Mouse (Mus musculus): ENCODE data around the gene Mpped1. TPM values are rescaled to one million over a fixed set of nuclear protein-coding genes. Genes with fewer than 3 reads are reported as not detected.

Mpped1 gene
- total RNA-seq, 2 experiments from 2014 or later: not detected

DNA sequence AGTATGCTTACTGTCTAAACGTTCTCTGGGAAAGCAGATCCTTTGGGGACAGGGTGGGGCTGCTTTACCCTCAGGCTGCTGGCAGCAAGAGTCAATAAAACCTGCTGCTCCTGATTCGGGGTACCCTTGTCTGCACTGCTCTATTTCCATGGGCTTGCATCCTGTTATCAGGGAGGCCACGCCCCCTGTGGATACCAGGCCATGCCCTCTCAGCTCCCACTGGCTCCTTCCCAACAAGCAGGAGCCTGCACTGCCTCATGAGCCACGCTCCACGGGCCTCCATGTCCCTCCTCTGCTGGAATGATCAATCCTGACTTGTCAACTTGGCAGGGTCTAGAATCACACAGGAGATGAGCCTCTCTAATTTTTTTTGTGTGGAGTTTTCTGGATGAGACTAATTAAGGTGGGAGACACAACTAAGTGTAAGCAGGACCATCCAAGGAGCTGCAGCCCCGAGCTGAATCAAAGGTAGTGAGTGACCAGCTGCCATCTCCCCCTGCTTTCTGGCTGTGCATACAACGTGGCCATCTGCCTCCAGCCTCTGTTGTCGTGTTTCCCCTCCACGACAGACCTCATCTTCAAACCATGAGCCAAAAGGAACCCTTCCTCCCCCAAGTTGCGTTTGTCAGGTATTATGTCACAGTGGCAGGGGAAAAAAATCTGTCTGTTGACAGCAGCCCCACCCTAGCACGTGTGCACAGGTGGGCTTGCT is 98.0 kb downstream of the Mpped1 start:
- no peak for DNase-seq
- intact Hi-C loops (cut with DNase I): no loop called here

DNA sequence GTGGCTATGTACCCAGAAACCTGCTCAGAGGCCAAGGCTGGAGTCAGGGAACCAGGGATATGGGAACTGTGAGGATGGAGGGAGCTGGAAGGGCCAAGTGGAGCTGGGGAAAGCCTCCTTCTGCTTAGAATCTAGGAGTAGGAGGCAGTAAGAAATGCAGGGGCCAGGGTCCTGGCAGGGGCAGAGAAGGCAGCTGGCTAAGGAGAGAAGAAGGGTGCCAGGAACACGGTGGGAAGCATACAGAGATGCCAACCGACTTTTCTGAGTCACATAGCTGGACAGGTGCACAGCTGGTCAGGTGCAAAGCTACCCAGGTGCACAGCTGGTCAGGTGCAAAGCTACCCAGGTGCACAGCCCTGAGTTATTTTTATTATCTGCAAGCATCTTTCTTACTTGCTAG is 98.6 kb downstream of the Mpped1 start:
- DNase-seq: no peak
- intact Hi-C loops (cut with DNase I): no loop called here

DNA sequence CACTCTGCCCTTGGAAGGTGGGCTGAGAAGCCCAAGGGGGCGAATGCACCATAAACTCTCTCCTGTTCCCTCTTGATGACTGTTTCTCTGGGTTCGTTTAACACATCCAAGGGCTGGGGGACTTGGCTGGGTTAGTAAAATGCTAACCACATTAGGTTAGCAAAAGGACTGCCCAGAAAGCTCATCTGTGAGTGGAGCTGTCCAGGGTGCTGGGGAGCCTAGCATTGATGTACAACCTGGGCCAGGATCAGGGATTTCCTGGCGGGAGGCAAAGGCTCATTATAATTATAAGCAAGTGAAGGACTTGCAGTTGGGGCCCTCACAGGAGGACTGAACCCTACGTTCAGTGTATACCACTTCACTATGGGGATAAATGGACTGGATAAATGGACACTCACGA is 100.6 kb downstream of the Mpped1 start:
- intact Hi-C loops (cut with DNase I): no loop called here
- peak; percentile 6 to 10 for DNase-seq

DNA sequence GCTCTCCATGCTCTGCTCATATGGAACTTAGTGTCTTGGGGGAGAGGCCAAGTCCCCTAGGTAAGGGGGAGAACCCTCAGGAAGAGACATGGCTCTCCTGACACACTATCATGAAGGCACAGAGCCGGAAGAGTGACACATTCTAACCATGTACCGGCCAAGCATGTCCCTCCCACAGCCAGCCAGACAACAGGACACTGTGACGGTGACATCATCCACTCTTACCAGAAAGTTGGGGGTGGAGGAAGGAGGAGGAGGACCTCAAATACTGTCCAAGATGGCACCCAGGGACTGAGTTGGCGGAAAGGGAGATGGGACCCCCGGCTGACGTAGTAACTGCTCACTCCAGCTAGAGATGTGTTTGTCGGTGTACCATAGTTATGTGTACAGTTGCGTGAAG is 104.6 kb downstream of the Mpped1 start:
- intact Hi-C loops (cut with DNase I): no loop called here
- DNase-seq: no peak

DNA sequence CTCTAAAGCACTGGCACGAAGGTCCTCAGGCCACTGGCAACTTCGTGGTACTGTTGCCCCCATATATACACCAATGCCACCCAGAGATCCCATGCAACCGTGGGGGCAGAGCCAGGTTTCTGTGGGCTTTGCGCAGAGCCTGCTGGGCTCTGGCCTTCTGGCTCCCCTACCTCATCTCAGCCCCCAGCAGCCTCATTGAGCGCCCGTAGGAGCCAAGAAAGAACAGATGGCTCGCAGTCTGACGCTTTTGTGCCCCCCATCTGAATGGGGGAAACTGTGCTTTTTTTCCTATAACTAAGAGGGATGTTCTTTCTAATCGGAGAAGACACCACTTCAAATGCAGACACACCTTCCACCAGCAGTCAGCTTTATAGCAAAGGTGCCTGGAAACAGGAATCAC is 105.0 kb downstream of the Mpped1 start:
- intact Hi-C loops (cut with DNase I): no loop called here
- DNase-seq: no peak

DNA sequence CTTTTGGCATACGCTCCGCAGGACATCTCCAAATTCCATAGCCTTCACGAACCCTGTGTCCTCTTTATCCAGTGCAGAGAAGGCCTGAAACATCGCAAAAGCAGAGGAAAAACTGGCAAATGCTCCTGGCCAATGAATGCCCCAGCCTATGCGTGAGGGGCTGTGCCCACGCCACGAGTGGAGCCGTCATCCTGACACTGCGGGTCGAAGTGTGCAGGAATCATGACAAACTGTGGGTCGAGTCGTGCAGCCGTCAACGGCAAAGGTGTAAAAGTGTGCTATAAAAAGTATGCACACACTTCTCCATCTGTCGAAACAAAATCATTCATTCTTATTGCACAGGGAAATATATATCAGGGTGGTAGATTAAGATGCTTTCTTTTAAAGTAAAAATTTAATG is 113.6 kb downstream of the Mpped1 start:
- DNase-seq: no peak
- intact Hi-C loops (cut with DNase I): no loop called here

DNA sequence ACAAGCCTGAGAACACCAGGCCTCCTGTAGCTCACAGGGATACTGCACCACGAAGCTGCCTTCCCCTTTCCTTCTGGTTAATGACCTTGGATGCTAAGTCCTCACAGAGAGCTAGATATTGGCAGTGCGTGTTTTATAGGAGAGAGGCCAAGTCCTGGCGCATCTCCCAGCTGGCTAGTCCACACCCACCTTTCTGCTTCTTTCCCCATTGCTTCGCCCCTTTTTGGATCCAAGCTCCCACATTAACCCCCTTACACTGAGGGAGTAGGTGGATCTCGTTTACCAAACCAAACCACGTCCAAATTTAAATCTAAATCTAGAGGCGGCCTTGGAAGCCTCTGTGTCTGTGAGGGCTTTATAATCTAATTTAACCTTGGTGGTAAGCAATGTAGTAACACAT is 115.0 kb downstream of the Mpped1 start:
- no peak for DNase-seq

DNA sequence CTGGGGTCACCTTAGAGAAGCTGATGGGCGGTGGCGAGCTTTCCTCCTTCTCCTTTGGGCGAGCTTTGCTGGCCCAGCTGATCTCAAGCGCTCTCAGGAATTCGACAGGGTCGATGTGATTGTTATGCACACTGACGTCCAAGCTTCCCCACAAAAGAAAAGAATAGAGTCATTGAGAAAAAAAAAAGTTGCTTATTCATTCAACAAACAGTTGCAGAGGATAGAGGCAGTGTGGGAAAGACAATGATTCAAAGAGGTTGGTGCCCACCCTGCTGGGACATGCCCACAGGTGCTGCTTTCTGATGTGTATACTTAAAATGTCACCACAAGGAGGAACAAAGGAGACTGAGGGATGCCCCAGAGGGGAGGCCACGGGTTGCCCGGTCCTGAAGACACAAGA is 116.7 kb downstream of the Mpped1 start:
- intact Hi-C loops (cut with DNase I): no loop called here
- no peak for DNase-seq

More for the DNA sequence above, 115.0 kb downstream of the Mpped1 start:
- intact Hi-C loops (cut with DNase I): no loop called here

DNA sequence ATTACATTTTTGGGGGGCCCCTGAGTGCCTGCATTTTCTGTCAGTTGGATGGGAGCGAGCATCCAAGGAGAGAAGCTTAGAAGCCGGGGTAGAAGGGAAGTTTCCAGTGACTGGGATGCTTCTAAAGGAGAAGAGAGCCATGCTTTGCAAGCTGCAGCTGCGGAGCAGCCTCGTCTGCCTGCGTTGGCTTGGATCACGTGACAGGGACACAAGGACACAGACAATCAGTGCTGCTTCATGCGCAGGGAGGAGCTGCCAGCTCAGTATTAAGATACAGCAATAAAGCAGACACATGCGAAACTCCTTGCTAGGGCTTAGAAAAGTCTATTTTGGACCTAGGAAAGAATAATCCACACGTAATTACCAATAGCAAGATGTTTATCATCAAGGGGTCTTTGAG is 118.0 kb downstream of the Mpped1 start:
- no peak for DNase-seq
- intact Hi-C loops (cut with DNase I): no loop called here

DNA sequence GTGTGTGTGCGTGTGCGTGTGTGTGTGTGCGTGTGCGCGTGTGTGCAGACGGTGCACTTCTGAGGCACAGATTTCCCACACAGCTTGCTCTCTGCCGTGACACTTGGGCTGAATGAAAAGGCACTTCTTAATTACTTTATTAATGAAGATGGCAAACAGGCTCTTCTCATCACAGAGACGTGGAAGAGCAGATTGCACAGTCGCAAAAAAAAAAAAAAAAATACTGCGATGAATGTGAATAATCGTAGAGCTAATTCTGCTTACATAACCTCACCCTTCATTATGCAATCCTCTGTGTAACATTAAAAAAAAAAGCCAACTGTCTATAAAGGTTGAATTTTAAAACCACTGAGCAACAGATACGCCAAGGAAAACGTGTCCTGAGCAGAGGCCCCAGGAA is 127.2 kb downstream of the Mpped1 start:
- intact Hi-C loops (cut with DNase I): no loop called here

More for the DNA sequence above, 127.2 kb downstream of the Mpped1 start:
- DNase-seq: no peak

Other genes with a start within 250 kb of the Mpped1 start
- gene Tspo, start 215.9 kb upstream of the Mpped1 start, total RNA-seq (2021): 10 to 100 TPM; 60.2 to 68.3 TPM
- 10 to 100 TPM; 37.8 to 39.3 TPM for gene Mcat, start 215.7 kb upstream of the Mpped1 start, total RNA-seq (2021)
- gene Ttll12, start 184.3 kb upstream of the Mpped1 start, total RNA-seq (2021): 1 to 10 TPM; 5.6 to 6.5 TPM
- 1 to 10 TPM; 1.3 TPM for gene Scube1, start 54.4 kb upstream of the Mpped1 start, total RNA-seq (2021)